Mouse (Mus musculus): ENCODE measurements around the gene Usp50. TPM values are rescaled to one million over a fixed set of nuclear protein-coding genes. Genes with fewer than 3 reads are reported as not detected.

Usp50 gene
- polyA plus RNA-seq, 1 experiment from 2014 or later, result 3.8 TPM

- WGBS, result 95% methylated on average over 1 of the region's 1 CpGs
- H3K9ac ChIP-seq (ENCODE audit: low read depth, low read length), result no peak overlapping the region
- 0 out of 2 replicates have a peak overlapping the region, but pooled peaks have one; percentile 77 for H3K4me2 ChIP-seq
- H3K4me3 ChIP-seq (ENCODE audit: low read depth, low read length), result no peak overlapping the region
- no peak overlapping the region for H3K27ac ChIP-seq (ENCODE audit: low read depth, low read length)
- H3K36me3 ChIP-seq (ENCODE audit: control insufficient read depth, insufficient read depth, low read length), result no peaks in the 10 kb centered on the region
- DNase-seq (ENCODE audit: low spot score), result no peak
- no peaks in the 10 kb centered on the region for H3K9me3 ChIP-seq (ENCODE audit: control insufficient read depth, low read length)
- H3K27me3 ChIP-seq (replicated peaks; ENCODE audit: control insufficient read depth, insufficient read depth, low read length), result no peaks in the 10 kb centered on the region
- peaks cover 7% of the 10 kb centered on the region for H3K4me1 ChIP-seq (replicated peaks; ENCODE audit: control insufficient read depth, insufficient read depth, low read length)
- no peak for ATAC-seq (replicated peaks; ENCODE audit: low FRiP score)
These were observed 105.9 kb downstream of the Usp50 start for GRCm38 (mm10) chr2:126677366-126677765.

GRCm38 (mm10) chr2:126676122-126676515 is 107.2 kb downstream of the Usp50 start, which contains the start of gene Gabpb1:
TSS of gene Gabpb1 (minus strand) at chr2:126676337.
- Histone ChIP-seq H3K36me3 (ENCODE audit: control insufficient read depth, insufficient read depth, low read length) (no peaks in the 10 kb centered on the region), H3K4me2 (peak within 1 kb of the TSS; percentile 77), H3K27me3 (replicated peaks; ENCODE audit: control insufficient read depth, insufficient read depth, low read length) (no peaks in the 10 kb centered on the region), H3K9me3 (ENCODE audit: control insufficient read depth, low read length) (no peaks in the 10 kb centered on the region), H3K9ac (ENCODE audit: low read depth, low read length) (peak within 1 kb of the TSS; percentile 99), H3K27ac (ENCODE audit: low read depth, low read length) (peak within 1 kb of the TSS; percentile 100), H3K4me3 (ENCODE audit: low read depth, low read length) (peak within 1 kb of the TSS; percentile 99), H3K4me1 (replicated peaks; ENCODE audit: control insufficient read depth, insufficient read depth, low read length) (peaks cover 9% of the 10 kb centered on the region)
- no peak for ATAC-seq (replicated peaks; ENCODE audit: low FRiP score)
- WGBS, result 20% methylated on average over 12 of the region's 12 CpGs
- no peak for DNase-seq (ENCODE audit: low spot score)

GRCm38 (mm10) chr2:126675169-126676121 is 107.8 kb downstream of the Usp50 start:
- WGBS, result under 1% methylated on average over 99 of the region's 99 CpGs
- DNase-seq (ENCODE audit: low spot score) (peak; percentile 96), ATAC-seq (replicated peaks; ENCODE audit: low FRiP score) (peak; percentile 80)
- no peaks in the 10 kb centered on the region for H3K9me3 ChIP-seq (ENCODE audit: control insufficient read depth, low read length)
- H3K4me3 ChIP-seq (ENCODE audit: low read depth, low read length), result peak overlapping the region; percentile 99
- H3K4me2 ChIP-seq, result peak overlapping the region; percentile 77
- H3K27ac ChIP-seq (ENCODE audit: low read depth, low read length), result peak overlapping the region; percentile 100
- H3K27me3 ChIP-seq (replicated peaks; ENCODE audit: control insufficient read depth, insufficient read depth, low read length), result no peaks in the 10 kb centered on the region
- no peaks in the 10 kb centered on the region for H3K36me3 ChIP-seq (ENCODE audit: control insufficient read depth, insufficient read depth, low read length)
- peak overlapping the region; percentile 99 for H3K9ac ChIP-seq (ENCODE audit: low read depth, low read length)
- H3K4me1 ChIP-seq (replicated peaks; ENCODE audit: control insufficient read depth, insufficient read depth, low read length), result peaks cover 9% of the 10 kb centered on the region

- DNase-seq (ENCODE audit: low spot score), result peak; percentile 74
- H3K9me3 ChIP-seq (ENCODE audit: control insufficient read depth, low read length), result no peaks in the 10 kb centered on the region
- no peaks in the 10 kb centered on the region for H3K27me3 ChIP-seq (replicated peaks; ENCODE audit: control insufficient read depth, insufficient read depth, low read length)
- peak overlapping the region; percentile 99 for H3K4me3 ChIP-seq (ENCODE audit: low read depth, low read length)
- peak overlapping the region; percentile 77 for H3K4me2 ChIP-seq
- H3K36me3 ChIP-seq (ENCODE audit: control insufficient read depth, insufficient read depth, low read length), result no peaks in the 10 kb centered on the region
- H3K9ac ChIP-seq (ENCODE audit: low read depth, low read length), result peak overlapping the region; percentile 99
- peak overlapping the region; percentile 100 for H3K27ac ChIP-seq (ENCODE audit: low read depth, low read length)
- under 1% methylated on average over 74 of the region's 77 CpGs for WGBS
- peak; percentile 62 for ATAC-seq (replicated peaks; ENCODE audit: low FRiP score)
- H3K4me1 ChIP-seq (replicated peaks; ENCODE audit: control insufficient read depth, insufficient read depth, low read length), result peaks cover 9% of the 10 kb centered on the region
These were observed 108.7 kb downstream of the Usp50 start for GRCm38 (mm10) chr2:126674441-126675168.

GRCm38 (mm10) chr2:126673317-126674242 is 109.7 kb downstream of the Usp50 start:
- Histone ChIP-seq H3K4me1 (replicated peaks; ENCODE audit: control insufficient read depth, insufficient read depth, low read length) (peaks cover 9% of the 10 kb centered on the region), H3K27me3 (replicated peaks; ENCODE audit: control insufficient read depth, insufficient read depth, low read length) (no peaks in the 10 kb centered on the region), H3K27ac (ENCODE audit: low read depth, low read length) (peak overlapping the region; percentile 100), H3K4me2 (peak overlapping the region; percentile 77), H3K4me3 (ENCODE audit: low read depth, low read length) (peak overlapping the region; percentile 99), H3K36me3 (ENCODE audit: control insufficient read depth, insufficient read depth, low read length) (no peaks in the 10 kb centered on the region), H3K9ac (ENCODE audit: low read depth, low read length) (peak overlapping the region; percentile 99), H3K9me3 (ENCODE audit: control insufficient read depth, low read length) (no peaks in the 10 kb centered on the region)
- WGBS, result 37% methylated on average over 13 of the region's 13 CpGs
- ATAC-seq (replicated peaks; ENCODE audit: low FRiP score) (no peak), DNase-seq (ENCODE audit: low spot score) (no peak)

- no peaks in the 10 kb centered on the region for H3K9me3 ChIP-seq (ENCODE audit: control insufficient read depth, low read length)
- 85% methylated on average over 5 of the region's 5 CpGs for WGBS
- ATAC-seq (replicated peaks; ENCODE audit: low FRiP score), result no peak
- H3K4me3 ChIP-seq (ENCODE audit: low read depth, low read length), result no peak overlapping the region
- no peaks in the 10 kb centered on the region for H3K36me3 ChIP-seq (ENCODE audit: control insufficient read depth, insufficient read depth, low read length)
- no peak overlapping the region for H3K4me2 ChIP-seq
- DNase-seq (ENCODE audit: low spot score), result no peak
- no peak overlapping the region for H3K9ac ChIP-seq (ENCODE audit: low read depth, low read length)
- no peaks in the 10 kb centered on the region for H3K27me3 ChIP-seq (replicated peaks; ENCODE audit: control insufficient read depth, insufficient read depth, low read length)
- H3K27ac ChIP-seq (ENCODE audit: low read depth, low read length), result no peak overlapping the region
- peaks cover 9% of the 10 kb centered on the region for H3K4me1 ChIP-seq (replicated peaks; ENCODE audit: control insufficient read depth, insufficient read depth, low read length)
These were observed 114.5 kb downstream of the Usp50 start for GRCm38 (mm10) chr2:126668621-126669252.

GRCm38 (mm10) chr2:126665984-126666383 is 117.3 kb downstream of the Usp50 start:
- Histone ChIP-seq H3K4me1 (replicated peaks; ENCODE audit: control insufficient read depth, insufficient read depth, low read length) (no peaks in the 10 kb centered on the region), H3K27ac (ENCODE audit: low read depth, low read length) (no peak overlapping the region), H3K9me3 (ENCODE audit: control insufficient read depth, low read length) (no peaks in the 10 kb centered on the region), H3K36me3 (ENCODE audit: control insufficient read depth, insufficient read depth, low read length) (no peaks in the 10 kb centered on the region), H3K27me3 (replicated peaks; ENCODE audit: control insufficient read depth, insufficient read depth, low read length) (no peaks in the 10 kb centered on the region), H3K9ac (ENCODE audit: low read depth, low read length) (no peak overlapping the region), H3K4me3 (ENCODE audit: low read depth, low read length) (no peak overlapping the region), H3K4me2 (no peak overlapping the region)
- DNase-seq (ENCODE audit: low spot score) (no peak), ATAC-seq (replicated peaks; ENCODE audit: low FRiP score) (no peak)
- WGBS, result 84% methylated on average over 3 of the region's 3 CpGs
